Mouse (Mus musculus) embryonic facial prominence, embryonic 11.5 days (tissue): ENCODE measurements around the gene Znrd1as. TPM values are rescaled to one million over a fixed set of nuclear protein-coding genes. Genes with fewer than 3 reads are reported as not detected.
A peak's percentile ranks its signal among the peaks of the same experiment; 100 is the strongest.

ENCODE experiments used
- ATAC-seq: fragments of 200-750 bp; cut with Nextera tagmentation; replicated peaks from 2 replicates; pipeline ENCODE4 v1.8.0; 2017; ENCODE audit warnings: low read depth; ENCODE audit not compliant: insufficient number of reproducible peaks, low FRiP score, low TSS enrichment
- DNase-seq: peaks from one replicate; pipeline ENCODE4 v3.0.0-alpha.2; 2015; ENCODE audit warnings: low spot score
- H3K27ac ChIP-seq: fragments of 300-500 bp; sonication (generic); replicated peaks from 2 replicates; pipeline ENCODE4 v1.5.1; 2014; ENCODE audit warnings: mild to moderate bottlenecking, low read depth, low read length, control low read depth
- H3K27me3 ChIP-seq: fragments of 300-500 bp; sonication (generic); 2 replicates; pipeline ENCODE4 v1.6.1; 2014; ENCODE audit warnings: mild to moderate bottlenecking, low read length, moderate library complexity, mixed read lengths; ENCODE audit not compliant: control insufficient read depth, insufficient read depth
- H3K36me3 ChIP-seq: fragments of 300-500 bp; sonication (generic); replicated peaks from 2 replicates; pipeline ENCODE4 v1.6.1; 2014; ENCODE audit warnings: low read depth, mild to moderate bottlenecking, low read length, moderate library complexity, mixed read lengths; ENCODE audit not compliant: control insufficient read depth, insufficient read depth
- H3K4me1 ChIP-seq: fragments of 300-500 bp; sonication (generic); 2 replicates; pipeline ENCODE4 v1.6.1; 2014; ENCODE audit warnings: low read length, mixed read lengths; ENCODE audit not compliant: control insufficient read depth, insufficient read depth
- H3K4me2 ChIP-seq: fragments of 300-500 bp; sonication (generic); 2 replicates; pipeline ENCODE4 v1.6.1; 2014; ENCODE audit warnings: low read depth, mild to moderate bottlenecking, control low read depth, low read length, moderate library complexity
- H3K4me3 ChIP-seq: fragments of 300-500 bp; sonication (generic); 2 replicates; pipeline ENCODE4 v1.5.1; 2014; ENCODE audit warnings: low read depth, low read length, control low read depth
- H3K9ac ChIP-seq: fragments of 300-500 bp; sonication (generic); replicated peaks from 2 replicates; pipeline ENCODE4 v1.6.1; 2014; ENCODE audit warnings: mild to moderate bottlenecking, control low read depth, low read length
- H3K9me3 ChIP-seq: fragments of 300-500 bp; sonication (generic); replicated peaks from 2 replicates; pipeline ENCODE4 v1.6.1; 2016; ENCODE audit warnings: mild to moderate bottlenecking, low read length, inconsistent platforms, mixed read lengths; ENCODE audit not compliant: control insufficient read depth
- WGBS: fragments of 180-500 bp; shearing (Covaris S2); extraction: QIAGEN DNeasy Blood & Tissue Kit; methylation state at CpG from one replicate; pipeline ENCODE4 v1.1.7; 2014; 5-methylcytosine and 5-hydroxymethylcytosine counted together
- polyA plus RNA-seq: library from polyadenylated mRNA; unstranded; fragments of >200 nt; fragmentation: Nextera tagmentation; extraction: Ambion mirVana; gene quantifications from 2 replicates; pipeline ENCODE4 v1.2.1, GENCODE M21; 2014

Znrd1as gene
- polyA plus RNA-seq, 1 experiment from 2014 or later, result 9.3 TPM

DNA sequence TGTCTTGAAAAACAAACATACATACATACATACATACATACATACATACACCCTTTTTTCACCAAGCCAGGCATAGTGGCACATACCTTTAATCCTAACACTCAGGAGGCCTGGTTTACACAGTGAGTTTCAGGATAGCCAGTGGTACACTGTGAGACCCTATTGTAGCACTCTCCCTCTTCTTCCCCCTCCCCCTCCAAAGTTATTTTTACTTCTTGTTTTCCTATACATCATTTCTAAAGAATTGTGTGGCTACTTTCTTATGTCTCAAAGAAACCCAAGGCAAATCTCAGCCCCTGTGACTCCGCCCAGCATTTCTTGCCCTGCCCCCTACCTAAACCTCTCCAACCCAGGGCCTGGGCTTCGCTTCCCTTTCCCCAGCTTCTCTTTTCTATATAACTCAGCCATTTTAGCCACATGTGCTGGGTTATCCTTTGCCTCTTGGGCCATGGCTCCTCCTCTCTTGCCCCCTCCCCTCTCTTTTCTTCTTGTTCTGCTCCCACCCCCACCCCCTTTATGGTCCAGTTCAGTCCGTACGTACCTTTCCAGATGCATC, 35.5 kb downstream of the Znrd1as start:
- Histone ChIP-seq H3K4me1 (no peaks in the 10 kb centered on the region), H3K36me3 (no peaks in the 10 kb centered on the region), H3K9ac (no peak overlapping the region), H3K9me3 (no peaks in the 10 kb centered on the region), H3K27ac (no peak overlapping the region), H3K4me2 (no peak overlapping the region), H3K27me3 (peaks cover 6% of the 10 kb centered on the region), H3K4me3 (no peak overlapping the region)
- no peak for ATAC-seq
- WGBS, result 82% methylated on average over 4 of the region's 4 CpGs
- no peak for DNase-seq

DNA sequence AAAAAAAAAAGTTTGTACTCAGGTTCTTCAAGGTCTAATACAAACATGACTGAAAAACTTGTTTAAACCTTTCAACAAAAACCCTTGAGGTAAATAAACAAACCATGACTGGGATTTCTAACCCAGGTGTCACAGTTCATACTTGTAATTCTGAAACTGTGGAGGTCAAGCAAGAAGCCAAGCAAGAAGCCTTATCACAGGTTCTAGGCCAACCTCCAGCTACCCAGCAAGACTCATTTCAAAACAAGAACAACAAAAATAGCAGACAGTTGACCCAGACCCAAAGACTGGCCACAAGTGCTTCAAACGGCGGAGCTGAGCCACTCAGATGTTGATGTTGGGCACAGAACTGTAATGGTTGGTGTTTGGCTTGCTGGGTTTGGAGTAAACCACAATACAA, 36.1 kb downstream of the Znrd1as start:
- Histone ChIP-seq H3K4me2 (no peak overlapping the region), H3K27ac (no peak overlapping the region), H3K9me3 (no peaks in the 10 kb centered on the region), H3K4me3 (no peak overlapping the region), H3K27me3 (no peaks in the 10 kb centered on the region), H3K4me1 (no peaks in the 10 kb centered on the region), H3K36me3 (no peaks in the 10 kb centered on the region), H3K9ac (no peak overlapping the region)
- no peak for ATAC-seq
- WGBS, result 92% methylated on average over 2 of the region's 2 CpGs
- no peak for DNase-seq

DNA sequence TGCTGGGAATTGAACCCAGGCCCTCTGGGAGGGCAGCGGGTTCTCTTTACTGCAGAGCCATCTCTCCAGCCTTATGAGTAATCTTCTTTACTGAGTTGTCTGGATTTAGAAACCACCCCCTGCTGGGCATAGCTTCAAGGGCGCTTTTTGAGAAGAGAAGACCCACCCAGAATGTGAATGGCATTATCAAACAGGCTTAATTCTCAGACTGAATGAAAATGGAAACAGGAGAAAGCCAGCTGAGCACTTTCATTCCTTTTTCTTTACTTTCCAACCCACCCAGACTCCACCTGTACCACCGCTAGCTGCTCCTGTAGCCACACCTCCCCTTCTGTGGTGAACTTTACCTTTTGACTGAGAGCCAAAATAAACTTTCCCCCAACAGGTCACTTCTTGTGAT, 37.1 kb downstream of the Znrd1as start:
- Histone ChIP-seq H3K27ac (no peak overlapping the region), H3K36me3 (no peaks in the 10 kb centered on the region), H3K27me3 (no peaks in the 10 kb centered on the region), H3K9me3 (no peaks in the 10 kb centered on the region), H3K9ac (no peak overlapping the region), H3K4me3 (no peak overlapping the region), H3K4me2 (no peak overlapping the region), H3K4me1 (no peaks in the 10 kb centered on the region)
- no peak for DNase-seq
- no peak for ATAC-seq
- WGBS, result 60% methylated on average over 3 of the region's 3 CpGs

DNA sequence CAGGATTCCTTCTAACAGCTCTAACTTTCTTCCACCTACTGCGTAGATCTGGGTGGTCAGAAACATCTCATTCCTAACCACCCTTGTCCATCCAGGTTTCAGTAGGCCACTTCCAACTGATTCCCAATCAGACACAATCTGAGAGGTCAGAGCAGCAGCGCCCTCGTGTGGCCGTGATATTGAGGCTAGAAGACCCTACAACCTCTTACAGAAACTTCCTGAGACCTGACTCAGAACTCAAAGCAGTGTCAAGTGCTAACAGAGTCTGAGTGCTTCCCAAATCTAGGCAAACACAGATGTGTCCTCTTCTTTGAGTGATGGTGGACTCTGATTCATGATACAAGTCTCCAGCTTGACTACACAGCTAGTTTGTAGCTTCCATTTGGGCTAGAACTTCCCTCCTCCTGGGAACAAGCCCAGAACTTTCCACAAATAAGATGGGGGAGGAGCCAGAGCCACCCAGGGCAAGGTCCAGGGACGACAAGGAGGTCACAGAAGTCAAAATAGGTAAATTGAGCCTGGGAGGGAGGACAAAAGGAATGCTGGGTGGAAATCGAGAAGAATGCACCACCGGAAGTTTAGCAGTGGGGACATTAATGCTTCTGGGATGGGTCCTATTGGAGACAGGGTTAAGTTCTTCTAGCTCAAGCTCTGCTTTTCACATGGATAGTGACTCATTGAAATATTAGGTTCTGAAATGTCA, 38.8 kb downstream of the Znrd1as start:
- Histone ChIP-seq H3K4me2 (no peak overlapping the region), H3K9me3 (no peaks in the 10 kb centered on the region), H3K27ac (no peak overlapping the region), H3K9ac (no peak overlapping the region), H3K36me3 (no peaks in the 10 kb centered on the region), H3K4me1 (no peaks in the 10 kb centered on the region), H3K4me3 (no peak overlapping the region), H3K27me3 (no peaks in the 10 kb centered on the region)
- 25% methylated on average over 7 of the region's 7 CpGs for WGBS
- ATAC-seq (no peak), DNase-seq (peak; percentile 93)

DNA sequence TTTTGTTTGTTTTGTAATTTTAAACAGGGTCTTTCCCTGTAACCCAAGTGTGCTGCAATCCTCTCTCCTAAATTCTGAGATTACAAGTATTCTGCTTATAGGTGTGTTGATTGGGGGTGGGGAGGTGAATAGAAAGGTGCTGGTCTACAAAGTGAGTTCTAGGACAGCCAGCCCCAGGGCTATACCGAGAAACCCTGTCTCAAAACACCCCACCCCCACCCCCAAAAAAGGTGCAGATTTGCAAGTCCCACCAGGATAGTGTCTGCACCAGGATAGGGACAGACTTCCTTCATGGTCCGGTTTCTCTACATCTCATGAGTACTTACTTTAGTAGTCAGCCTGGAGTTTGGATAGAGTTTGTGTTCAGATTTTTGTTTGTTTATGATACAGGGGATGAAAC, 40.1 kb downstream of the Znrd1as start:
- Histone ChIP-seq H3K4me2 (no peak overlapping the region), H3K4me1 (no peaks in the 10 kb centered on the region), H3K9ac (no peak overlapping the region), H3K27me3 (no peaks in the 10 kb centered on the region), H3K36me3 (no peaks in the 10 kb centered on the region), H3K4me3 (no peak overlapping the region), H3K27ac (no peak overlapping the region), H3K9me3 (no peaks in the 10 kb centered on the region)
- 59% methylated on average over 2 of the region's 2 CpGs for WGBS
- DNase-seq, result no peak
- no peak for ATAC-seq

DNA sequence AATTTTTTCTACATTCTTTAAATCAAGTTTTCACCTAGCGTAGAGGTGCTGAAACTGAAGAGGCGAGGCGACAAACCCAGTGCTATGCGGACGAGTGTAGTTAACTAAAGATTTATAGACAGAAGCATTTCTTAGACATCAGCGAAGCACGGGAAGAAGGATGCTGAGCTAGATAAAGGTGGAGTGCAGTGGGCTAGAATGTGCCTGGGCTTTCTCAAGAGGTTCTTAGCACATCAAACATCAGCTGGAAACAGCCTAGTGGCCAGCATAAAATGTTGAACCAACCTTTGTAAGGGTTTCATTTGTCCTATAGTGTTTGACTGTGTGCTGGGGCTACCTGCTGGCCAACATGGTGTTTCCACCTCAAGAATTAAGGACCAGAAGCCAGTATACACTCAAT, 42.5 kb downstream of the Znrd1as start, which contains the start of gene Zfp57:
Gene Zfp57 (plus strand): TSS at position 301 of the 400 bp plus-strand sequence.
- H3K36me3 ChIP-seq, result no peaks in the 10 kb centered on the region
- no peak within 1 kb of the TSS for H3K27ac ChIP-seq
- no peak within 1 kb of the TSS; the same call in 1 of the 2 replicates for H3K9ac ChIP-seq
- H3K4me2 ChIP-seq, result no peak within 1 kb of the TSS; the same call in 1 of the 2 replicates
- no peaks in the 10 kb centered on the region for H3K27me3 ChIP-seq
- peak within 1 kb of the TSS; percentile 75; the same call in 1 of the 2 replicates for H3K4me3 ChIP-seq
- ATAC-seq, result no peak
- no peak for DNase-seq
- H3K4me1 ChIP-seq, result no peaks in the 10 kb centered on the region
- no peaks in the 10 kb centered on the region for H3K9me3 ChIP-seq
- 91% methylated on average over 7 of the region's 7 CpGs for WGBS

DNA sequence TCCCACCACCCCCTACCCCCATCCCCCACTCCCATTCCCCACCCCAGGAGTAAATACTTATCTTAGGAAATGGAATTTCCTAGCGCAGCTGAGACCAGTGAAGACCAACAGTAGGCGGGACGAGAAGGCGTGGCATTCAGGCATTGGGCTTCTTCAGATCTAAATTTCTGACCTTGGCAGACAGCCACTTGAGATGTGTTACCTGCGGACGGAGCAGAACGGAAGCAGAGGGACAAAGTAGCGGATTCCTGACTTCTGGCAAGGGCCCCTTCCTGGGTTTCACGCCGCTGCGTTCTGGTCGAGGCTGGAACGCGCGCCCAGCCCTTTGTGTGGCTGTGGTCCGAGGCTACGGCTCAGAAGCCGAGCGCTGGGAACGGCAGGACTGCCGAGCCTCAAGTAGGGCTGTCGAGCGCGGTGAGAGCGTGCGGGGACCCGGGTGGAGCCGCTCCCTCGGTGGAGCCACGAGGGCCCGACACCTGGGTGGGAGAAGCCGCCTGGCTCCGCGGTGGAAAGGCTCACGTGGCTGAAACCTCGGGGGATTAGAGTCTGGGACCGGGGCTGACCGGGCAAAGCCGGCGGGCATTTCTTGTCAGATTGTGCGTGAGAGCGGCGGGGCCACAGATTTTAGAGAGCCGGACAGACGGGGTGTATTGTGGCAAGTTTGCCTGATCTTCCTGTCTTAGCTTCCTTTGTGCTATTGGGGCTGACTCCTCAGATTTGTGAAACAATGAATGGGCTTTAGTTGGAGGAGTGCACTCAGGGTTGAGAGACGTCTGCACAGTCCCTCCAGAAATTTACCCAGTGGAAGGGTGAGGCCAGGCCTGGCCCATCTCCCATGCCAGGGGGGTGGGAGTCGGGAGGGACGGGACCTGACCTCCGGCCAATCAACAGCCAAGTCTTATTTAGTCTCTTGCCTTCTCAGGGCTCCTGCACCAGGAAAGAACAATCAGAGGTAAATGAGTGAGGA, 44.3 kb downstream of the Znrd1as start:
- Histone ChIP-seq H3K4me1 (no peaks in the 10 kb centered on the region), H3K36me3 (no peaks in the 10 kb centered on the region), H3K27ac (peak overlapping the region; percentile 86), H3K4me2 (peak overlapping the region; percentile 45), H3K9ac (peak overlapping the region; percentile 96), H3K4me3 (peak overlapping the region; percentile 75), H3K27me3 (no peaks in the 10 kb centered on the region), H3K9me3 (no peaks in the 10 kb centered on the region)
- WGBS, result under 1% methylated on average over 49 of the region's 49 CpGs
- peak; percentile 88 for ATAC-seq
- DNase-seq, result peak; percentile 91
